Mouse (Mus musculus) thymus, adult 2 months (tissue): ENCODE results near the gene Tmed9.

Experiments
- CTCF ChIP-seq: fragments of 200-500 bp; IDR thresholded peaks from 2 replicates; pipeline ENCODE4 v1.5.1; 2012; ENCODE audit warnings: mild to moderate bottlenecking, control low read depth, low read length, moderate library complexity, borderline replicate concordance; ENCODE audit not compliant: control insufficient read depth, poor library complexity, insufficient read depth; ENCODE audit errors: extremely low read depth
- POLR2A ChIP-seq: fragments of 200-500 bp; IDR thresholded peaks from 2 replicates; pipeline ENCODE4 v1.6.1; 2012; ENCODE audit warnings: mild to moderate bottlenecking, low read length, control low read depth, moderate library complexity; ENCODE audit not compliant: control insufficient read depth, poor library complexity, insufficient read depth; ENCODE audit errors: extremely low read depth

GRCm38 (mm10) chr13:55535796-55536193 is 37.7 kb upstream of the Tmed9 start:
- TF ChIP-seq CTCF (no peak), POLR2A (no peak)
